Mouse (Mus musculus): ENCODE data around the gene Robo3. TPM values are rescaled to one million over a fixed set of nuclear protein-coding genes. Genes with fewer than 3 reads are reported as not detected.

Gene Robo3
- not detected in 2 replicates for polyA plus RNA-seq (2014; fragmentation: Nextera tagmentation; extraction: Ambion mirVana)

DNA sequence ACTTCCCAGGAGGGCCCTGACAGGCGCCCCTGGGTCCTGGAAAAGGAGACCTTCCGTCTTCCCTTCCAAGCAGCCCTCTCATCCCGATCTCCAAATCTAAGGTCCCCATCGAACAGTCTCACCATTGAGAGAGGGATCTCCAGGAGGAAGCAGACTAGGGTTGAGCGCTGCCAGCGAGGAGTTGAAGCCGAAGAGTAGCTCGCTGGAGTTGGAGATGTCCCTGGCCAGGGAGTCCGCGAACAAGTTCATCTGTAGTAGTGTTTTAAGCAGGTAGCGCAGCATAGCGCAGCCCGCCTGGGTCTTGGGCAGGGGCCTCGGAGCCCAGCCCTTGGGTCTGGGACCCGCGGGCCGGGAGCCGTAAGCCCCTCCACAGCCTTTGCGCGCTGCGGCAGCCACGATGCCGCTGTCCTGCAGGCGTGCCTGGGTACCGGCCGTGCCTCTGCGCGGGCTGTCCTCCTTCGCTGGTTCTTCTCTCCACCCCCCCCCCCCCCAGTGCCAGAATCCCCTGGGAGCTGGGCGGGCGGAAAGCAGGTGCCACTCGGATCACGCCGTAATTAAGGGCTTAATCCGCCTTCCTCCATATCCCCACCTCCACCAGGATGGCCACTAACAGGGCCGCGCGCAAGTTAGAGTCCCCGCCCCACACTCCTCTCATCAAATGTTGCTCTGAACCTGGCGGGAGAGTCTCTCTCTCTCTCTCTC, at the start of gene Robo3:
Gene Robo3, minus strand, starts transcription at position 527 of the 702 bp plus-strand sequence.
- peak within 1 kb of the TSS; percentile 44 for H3K4me2 ChIP-seq (ENCODE audit: low read length)
- peak within 1 kb of the TSS; percentile 24 for H3K4me3 ChIP-seq (ENCODE audit: low read depth, low read length)
- no peaks in the 10 kb centered on the region for H3K9me3 ChIP-seq (ENCODE audit: control insufficient read depth, low read length)
- no peak for ATAC-seq (replicated peaks; ENCODE audit: low FRiP score, low TSS enrichment, low read depth)
- under 1% methylated on average over 40 of the region's 40 CpGs for WGBS
- H3K36me3 ChIP-seq (ENCODE audit: control insufficient read depth, insufficient read depth, low read length), result no peaks in the 10 kb centered on the region
- H3K27ac ChIP-seq (ENCODE audit: low read depth), result no peak within 1 kb of the TSS
- DNase-seq (ENCODE audit: low spot score), result no peak
- H3K9ac ChIP-seq (ENCODE audit: low read length), result no peak within 1 kb of the TSS
- H3K4me1 ChIP-seq (replicated peaks; ENCODE audit: control insufficient read depth, insufficient read depth, low read length), result no peaks in the 10 kb centered on the region
- H3K27me3 ChIP-seq (replicated peaks; ENCODE audit: control insufficient read depth, insufficient read depth, low read length), result peaks cover 83% of the 10 kb centered on the region

DNA sequence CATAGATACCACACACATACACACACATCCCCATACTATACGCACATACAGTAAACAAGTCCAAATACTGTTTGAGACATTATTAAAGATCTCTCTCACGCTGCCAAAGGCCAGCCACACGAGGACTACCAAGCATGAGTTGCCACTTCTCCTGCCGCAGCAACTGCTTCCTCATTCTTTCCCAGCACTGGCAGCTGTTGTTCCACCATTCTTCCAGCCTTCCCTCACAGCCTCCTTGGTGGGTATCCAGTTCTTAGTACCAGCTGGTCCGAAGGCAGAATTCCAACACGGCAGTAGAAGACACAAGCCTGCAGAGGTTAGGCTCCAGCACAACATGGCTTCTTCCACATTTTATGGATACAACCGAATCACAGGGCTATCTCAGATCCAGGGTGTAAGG, 41.9 kb upstream of the Robo3 start:
- H3K4me2 ChIP-seq (ENCODE audit: low read length), result no peak overlapping the region
- no peak for DNase-seq (ENCODE audit: low spot score)
- no peaks in the 10 kb centered on the region for H3K9me3 ChIP-seq (ENCODE audit: control insufficient read depth, low read length)
- no peak overlapping the region for H3K27ac ChIP-seq (ENCODE audit: low read depth)
- no peak overlapping the region for H3K9ac ChIP-seq (ENCODE audit: low read length)
- no peaks in the 10 kb centered on the region for H3K27me3 ChIP-seq (replicated peaks; ENCODE audit: control insufficient read depth, insufficient read depth, low read length)
- H3K4me1 ChIP-seq (replicated peaks; ENCODE audit: control insufficient read depth, insufficient read depth, low read length), result no peaks in the 10 kb centered on the region
- no peak for ATAC-seq (replicated peaks; ENCODE audit: low FRiP score, low TSS enrichment, low read depth)
- WGBS, result 82% methylated on average over 7 of the region's 7 CpGs
- H3K36me3 ChIP-seq (ENCODE audit: control insufficient read depth, insufficient read depth, low read length), result no peaks in the 10 kb centered on the region
- no peak overlapping the region for H3K4me3 ChIP-seq (ENCODE audit: low read depth, low read length)

GRCm38 (mm10) chr9:37473611-37474125, 40.6 kb upstream of the Robo3 start:
- no peak overlapping the region for H3K27ac ChIP-seq (ENCODE audit: low read depth)
- H3K4me3 ChIP-seq (ENCODE audit: low read depth, low read length), result no peak overlapping the region
- H3K4me2 ChIP-seq (ENCODE audit: low read length), result no peak overlapping the region
- H3K4me1 ChIP-seq (replicated peaks; ENCODE audit: control insufficient read depth, insufficient read depth, low read length), result no peaks in the 10 kb centered on the region
- 76% methylated on average over 3 of the region's 3 CpGs for WGBS
- no peaks in the 10 kb centered on the region for H3K9me3 ChIP-seq (ENCODE audit: control insufficient read depth, low read length)
- H3K36me3 ChIP-seq (ENCODE audit: control insufficient read depth, insufficient read depth, low read length), result no peaks in the 10 kb centered on the region
- H3K9ac ChIP-seq (ENCODE audit: low read length), result no peak overlapping the region
- DNase-seq (ENCODE audit: low spot score), result no peak
- no peak for ATAC-seq (replicated peaks; ENCODE audit: low FRiP score, low TSS enrichment, low read depth)
- H3K27me3 ChIP-seq (replicated peaks; ENCODE audit: control insufficient read depth, insufficient read depth, low read length), result no peaks in the 10 kb centered on the region

GRCm38 (mm10) chr9:37462764-37463163, 29.7 kb upstream of the Robo3 start:
- DNase-seq (ENCODE audit: low spot score) (peak; percentile 65), ATAC-seq (replicated peaks; ENCODE audit: low FRiP score, low TSS enrichment, low read depth) (no peak)
- H3K9me3 ChIP-seq (ENCODE audit: control insufficient read depth, low read length), result no peaks in the 10 kb centered on the region
- no peak overlapping the region for H3K27ac ChIP-seq (ENCODE audit: low read depth)
- H3K9ac ChIP-seq (ENCODE audit: low read length), result no peak overlapping the region
- peaks cover 7% of the 10 kb centered on the region for H3K4me1 ChIP-seq (replicated peaks; ENCODE audit: control insufficient read depth, insufficient read depth, low read length)
- 16% methylated on average over 7 of the region's 7 CpGs for WGBS
- no peak overlapping the region for H3K4me3 ChIP-seq (ENCODE audit: low read depth, low read length)
- H3K27me3 ChIP-seq (replicated peaks; ENCODE audit: control insufficient read depth, insufficient read depth, low read length), result peaks cover 48% of the 10 kb centered on the region
- H3K4me2 ChIP-seq (ENCODE audit: low read length), result no peak overlapping the region
- H3K36me3 ChIP-seq (ENCODE audit: control insufficient read depth, insufficient read depth, low read length), result no peaks in the 10 kb centered on the region

GRCm38 (mm10) chr9:37461571-37461970, 28.5 kb upstream of the Robo3 start:
- H3K27ac ChIP-seq (ENCODE audit: low read depth), result no peak overlapping the region
- DNase-seq (ENCODE audit: low spot score) (no peak), ATAC-seq (replicated peaks; ENCODE audit: low FRiP score, low TSS enrichment, low read depth) (no peak)
- WGBS, result 12% methylated on average over 3 of the region's 3 CpGs
- peaks cover 60% of the 10 kb centered on the region for H3K27me3 ChIP-seq (replicated peaks; ENCODE audit: control insufficient read depth, insufficient read depth, low read length)
- no peak overlapping the region for H3K4me2 ChIP-seq (ENCODE audit: low read length)
- no peak overlapping the region for H3K4me3 ChIP-seq (ENCODE audit: low read depth, low read length)
- H3K9me3 ChIP-seq (ENCODE audit: control insufficient read depth, low read length), result no peaks in the 10 kb centered on the region
- H3K4me1 ChIP-seq (replicated peaks; ENCODE audit: control insufficient read depth, insufficient read depth, low read length), result peaks cover 7% of the 10 kb centered on the region
- no peaks in the 10 kb centered on the region for H3K36me3 ChIP-seq (ENCODE audit: control insufficient read depth, insufficient read depth, low read length)
- H3K9ac ChIP-seq (ENCODE audit: low read length), result no peak overlapping the region

DNA sequence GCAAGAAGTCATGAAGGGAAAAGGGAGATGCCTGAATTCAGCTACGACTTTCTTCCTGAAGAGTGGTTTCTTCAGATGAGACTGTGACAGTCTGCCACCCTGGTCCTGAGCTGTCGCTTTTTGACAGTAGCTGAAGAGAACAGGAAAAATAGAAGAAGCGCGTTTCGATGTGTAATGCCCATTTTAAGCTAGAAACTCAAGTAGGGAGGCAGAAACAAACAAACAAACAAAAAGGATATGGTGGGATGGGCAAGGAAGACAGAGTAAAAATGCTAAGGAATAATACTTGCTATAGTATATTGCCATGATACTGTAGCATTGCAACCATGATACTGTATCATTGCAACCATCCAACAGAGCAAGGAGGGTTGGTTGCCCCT, 27.9 kb upstream of the Robo3 start:
- WGBS, result 8% methylated on average over 5 of the region's 5 CpGs
- Histone ChIP-seq H3K4me3 (ENCODE audit: low read depth, low read length) (peak overlapping the region; percentile 40), H3K36me3 (ENCODE audit: control insufficient read depth, insufficient read depth, low read length) (no peaks in the 10 kb centered on the region), H3K9me3 (ENCODE audit: control insufficient read depth, low read length) (no peaks in the 10 kb centered on the region), H3K9ac (ENCODE audit: low read length) (no peak overlapping the region), H3K27me3 (replicated peaks; ENCODE audit: control insufficient read depth, insufficient read depth, low read length) (peaks cover 66% of the 10 kb centered on the region), H3K4me1 (replicated peaks; ENCODE audit: control insufficient read depth, insufficient read depth, low read length) (peaks cover 11% of the 10 kb centered on the region), H3K27ac (ENCODE audit: low read depth) (no peak overlapping the region), H3K4me2 (ENCODE audit: low read length) (peak overlapping the region; percentile 92)
- no peak for DNase-seq (ENCODE audit: low spot score)
- ATAC-seq (replicated peaks; ENCODE audit: low FRiP score, low TSS enrichment, low read depth), result no peak

DNA sequence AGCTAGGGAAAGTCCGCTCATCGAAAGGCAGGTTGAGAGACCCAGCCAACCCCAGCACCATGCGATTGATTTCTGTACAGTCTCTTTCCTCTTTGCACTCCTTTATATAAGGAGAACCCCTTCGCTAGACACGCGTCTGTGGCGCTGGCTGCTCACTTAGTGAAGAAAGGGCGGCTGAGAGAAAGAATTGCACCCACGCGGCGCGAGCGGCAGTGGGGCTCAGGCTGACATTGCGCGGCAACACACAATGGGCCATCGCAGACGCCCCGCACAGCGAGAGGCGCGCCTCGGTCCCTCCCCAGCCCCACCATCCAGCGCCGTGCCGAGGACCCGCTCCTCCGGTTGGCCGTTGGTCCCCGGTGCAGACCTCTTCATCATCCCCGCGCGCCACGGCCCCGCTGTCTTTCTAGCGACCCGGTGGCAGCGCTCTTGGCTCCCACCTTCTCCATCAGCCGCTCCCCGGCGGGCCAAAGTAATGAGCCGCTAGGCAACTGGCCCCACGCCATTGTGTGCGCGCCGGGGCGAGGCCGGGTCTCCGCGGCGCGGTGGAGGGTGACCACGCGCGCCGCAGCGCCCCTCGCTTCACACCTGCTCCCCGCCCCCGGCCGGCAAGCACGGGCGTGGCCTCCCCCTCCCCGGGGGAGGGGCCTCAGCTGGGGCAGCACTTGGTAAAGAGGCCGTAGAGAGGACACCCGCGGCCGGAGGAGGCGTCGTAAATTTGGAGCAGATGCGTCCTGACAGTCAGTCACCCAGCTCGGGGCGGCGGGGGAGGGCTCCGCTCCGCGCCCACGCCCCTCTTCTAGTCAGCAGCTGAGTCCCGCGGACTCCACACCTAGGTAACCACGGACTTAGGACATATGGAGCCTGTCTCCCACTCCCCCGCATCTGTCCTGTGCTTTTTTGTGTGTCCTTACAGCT, 27.3 kb upstream of the Robo3 start:
- ATAC-seq (replicated peaks; ENCODE audit: low FRiP score, low TSS enrichment, low read depth), result peak; percentile 33; the same call in 1 of the 2 replicates
- Histone ChIP-seq H3K9ac (ENCODE audit: low read length) (0 out of 2 replicates have a peak overlapping the region, but pooled peaks have one; percentile 16), H3K36me3 (ENCODE audit: control insufficient read depth, insufficient read depth, low read length) (no peaks in the 10 kb centered on the region), H3K4me3 (ENCODE audit: low read depth, low read length) (peak overlapping the region; percentile 40), H3K4me1 (replicated peaks; ENCODE audit: control insufficient read depth, insufficient read depth, low read length) (peaks cover 11% of the 10 kb centered on the region), H3K4me2 (ENCODE audit: low read length) (peak overlapping the region; percentile 92), H3K27ac (ENCODE audit: low read depth) (no peak overlapping the region), H3K9me3 (ENCODE audit: control insufficient read depth, low read length) (no peaks in the 10 kb centered on the region), H3K27me3 (replicated peaks; ENCODE audit: control insufficient read depth, insufficient read depth, low read length) (peaks cover 73% of the 10 kb centered on the region)
- under 1% methylated on average over 78 of the region's 81 CpGs for WGBS
- peak; percentile 65 for DNase-seq (ENCODE audit: low spot score)

DNA sequence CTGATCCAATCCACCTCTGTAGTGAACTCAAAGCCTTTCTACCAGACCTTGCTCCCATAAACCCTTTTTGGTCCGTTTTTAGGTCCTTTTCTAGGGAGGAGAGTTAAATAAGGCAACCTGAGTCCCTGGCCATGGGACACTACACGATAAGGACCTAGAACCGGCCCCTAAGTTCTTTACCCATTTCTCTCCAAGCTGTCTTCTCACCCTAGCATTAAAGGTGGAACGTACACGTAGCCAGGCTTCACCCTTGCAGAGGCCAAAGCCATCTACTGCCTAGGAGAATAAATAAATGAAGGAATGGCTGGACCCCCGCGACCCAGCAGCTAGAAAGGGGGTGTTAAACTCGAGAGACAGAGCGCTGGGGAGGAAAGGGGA, 26.6 kb upstream of the Robo3 start:
- Histone ChIP-seq H3K27ac (ENCODE audit: low read depth) (no peak overlapping the region), H3K27me3 (replicated peaks; ENCODE audit: control insufficient read depth, insufficient read depth, low read length) (peaks cover 79% of the 10 kb centered on the region), H3K9me3 (ENCODE audit: control insufficient read depth, low read length) (no peaks in the 10 kb centered on the region), H3K4me2 (ENCODE audit: low read length) (peak overlapping the region; percentile 92), H3K4me1 (replicated peaks; ENCODE audit: control insufficient read depth, insufficient read depth, low read length) (peaks cover 11% of the 10 kb centered on the region), H3K9ac (ENCODE audit: low read length) (no peak overlapping the region), H3K4me3 (ENCODE audit: low read depth, low read length) (peak overlapping the region; percentile 40; the same call in 1 of the 2 replicates), H3K36me3 (ENCODE audit: control insufficient read depth, insufficient read depth, low read length) (no peaks in the 10 kb centered on the region)
- no peak for ATAC-seq (replicated peaks; ENCODE audit: low FRiP score, low TSS enrichment, low read depth)
- WGBS, result 3% methylated on average over 9 of the region's 9 CpGs
- no peak for DNase-seq (ENCODE audit: low spot score)
